Mouse (Mus musculus) mouse trophoblast stem cell (cell line): ENCODE data around the gene Ccr4.

Experiments used
- in situ Hi-C, 2 experiments: fragments of 300-500 bp; cut with MseI, MboI; formaldehyde crosslinking; loops; 2 replicates in 1 of 2; 3 replicates in 1 of 2; pipeline ENCODE4 v1.15.1; 2025

The Ccr4 gene

DNA sequence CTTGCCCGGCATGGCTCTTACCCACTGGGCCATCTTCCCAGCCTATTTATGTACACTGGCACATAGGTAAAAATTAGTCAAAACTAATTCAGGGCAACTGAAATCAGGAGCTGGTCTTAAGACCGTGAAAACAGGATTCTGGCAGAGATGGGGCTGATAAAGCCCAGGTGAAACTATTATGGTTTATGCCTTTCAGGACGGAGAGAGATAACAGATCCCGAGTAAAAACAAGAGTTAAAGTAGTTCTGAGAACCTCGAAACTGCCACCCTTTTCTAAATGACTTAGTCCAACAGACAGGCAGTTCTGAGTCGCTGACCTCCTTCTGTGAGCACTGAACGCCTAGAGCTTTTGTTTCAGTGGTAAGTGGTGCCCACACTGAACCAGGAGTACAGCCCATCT, 32.8 kb downstream of the Ccr4 start:
- in situ Hi-C loops = no loop called here

DNA sequence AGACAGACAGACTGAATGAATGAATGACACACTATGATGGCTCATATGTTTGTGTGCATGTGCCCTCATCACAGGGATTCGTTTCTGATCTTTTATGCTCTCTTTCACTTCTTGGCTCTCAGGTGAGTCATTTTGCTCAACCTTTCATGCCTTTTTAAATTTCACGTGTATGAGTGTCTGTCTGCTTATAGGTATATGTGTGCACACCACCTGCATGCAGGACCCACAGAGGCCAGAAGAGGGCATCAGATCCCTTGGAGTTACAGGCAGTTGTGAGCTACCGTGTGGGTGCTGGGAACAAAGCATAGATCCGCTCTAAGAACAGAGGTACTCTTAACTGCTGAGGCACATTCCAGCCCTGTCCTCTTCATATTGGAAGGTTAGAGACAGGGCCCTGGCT, 36.0 kb downstream of the Ccr4 start:
- in situ Hi-C loops = no loop called here

DNA sequence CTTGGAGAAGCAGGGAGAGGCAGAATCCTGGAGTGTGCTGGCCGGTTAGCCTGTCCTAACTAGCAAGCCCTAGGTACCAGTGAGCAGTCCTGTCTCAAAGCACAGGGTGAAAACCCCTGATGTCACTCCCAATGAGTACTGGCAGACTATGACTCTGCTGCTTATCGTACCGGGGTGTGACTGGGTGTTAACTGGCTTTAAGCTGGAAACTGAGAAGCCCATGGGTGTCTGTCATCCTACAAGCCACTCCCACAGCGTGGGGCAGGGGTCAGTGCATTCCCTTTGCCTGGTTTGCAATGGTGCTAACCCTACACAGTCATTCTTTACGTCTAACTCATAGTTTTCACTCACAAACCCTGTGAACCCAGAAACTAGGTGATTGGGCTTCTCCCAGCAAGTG, 36.5 kb downstream of the Ccr4 start:
- in situ Hi-C loops = no loop called here

DNA sequence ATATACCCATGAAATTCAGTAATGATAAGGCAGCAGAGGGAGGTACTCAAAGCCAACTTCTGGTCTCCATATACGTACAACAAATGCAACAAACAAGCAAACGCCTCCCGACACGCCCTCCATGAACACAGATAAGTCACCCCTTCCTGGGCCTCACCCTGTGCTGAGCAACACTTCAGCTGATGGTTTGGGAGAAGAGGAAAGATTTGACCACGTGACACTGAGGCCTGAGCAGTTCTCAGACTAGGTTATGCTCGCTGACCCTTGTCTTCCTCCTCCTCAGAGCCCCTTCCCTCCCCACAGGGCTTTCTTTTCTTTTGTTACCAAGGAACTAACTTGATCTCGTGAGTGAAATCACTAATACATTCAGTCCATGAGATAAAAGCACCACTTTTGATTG, 37.8 kb downstream of the Ccr4 start:
- in situ Hi-C loops = no loop called here

DNA sequence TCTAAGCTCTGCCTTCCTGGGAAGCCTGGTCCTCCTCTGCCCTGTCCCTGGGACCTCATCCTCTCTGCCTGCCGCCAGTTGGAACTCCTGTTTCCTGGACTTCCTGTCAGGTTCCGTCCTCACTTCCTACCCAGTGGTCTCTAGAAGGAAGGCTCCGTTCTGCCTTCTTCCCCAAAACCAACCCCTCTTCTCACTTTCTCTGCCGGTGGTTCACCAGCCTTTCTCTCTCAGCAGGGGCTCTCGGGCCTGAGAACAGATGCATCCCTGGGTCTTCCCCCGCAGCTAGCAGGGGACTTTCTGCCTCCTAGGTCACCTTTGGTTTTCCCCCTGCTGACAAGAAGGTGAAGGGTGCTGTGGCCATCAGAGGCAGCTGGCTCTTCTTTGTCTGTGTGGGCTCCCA, 39.3 kb downstream of the Ccr4 start:
- in situ Hi-C loops = no loop called here

DNA sequence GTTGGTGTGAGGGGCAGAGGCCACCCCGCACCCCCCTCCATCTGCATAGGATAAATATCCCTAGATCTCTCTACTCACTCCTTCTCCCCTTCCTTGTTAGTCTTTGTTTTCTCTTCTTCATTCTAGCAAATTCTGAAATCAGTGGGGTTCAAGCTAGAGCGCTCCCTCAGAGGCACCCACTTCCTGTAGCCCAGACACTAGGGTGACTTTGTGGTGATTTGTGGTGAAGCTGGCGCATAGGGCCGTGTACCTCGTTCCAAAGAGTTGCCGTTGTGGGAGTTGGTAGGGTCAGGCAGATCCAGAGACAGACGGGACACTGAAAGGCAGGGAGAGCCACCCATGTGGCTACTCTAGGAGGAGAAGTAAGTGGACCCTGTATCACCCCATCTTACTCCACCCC, 42.1 kb downstream of the Ccr4 start:
- in situ Hi-C loops = no loop called here

DNA sequence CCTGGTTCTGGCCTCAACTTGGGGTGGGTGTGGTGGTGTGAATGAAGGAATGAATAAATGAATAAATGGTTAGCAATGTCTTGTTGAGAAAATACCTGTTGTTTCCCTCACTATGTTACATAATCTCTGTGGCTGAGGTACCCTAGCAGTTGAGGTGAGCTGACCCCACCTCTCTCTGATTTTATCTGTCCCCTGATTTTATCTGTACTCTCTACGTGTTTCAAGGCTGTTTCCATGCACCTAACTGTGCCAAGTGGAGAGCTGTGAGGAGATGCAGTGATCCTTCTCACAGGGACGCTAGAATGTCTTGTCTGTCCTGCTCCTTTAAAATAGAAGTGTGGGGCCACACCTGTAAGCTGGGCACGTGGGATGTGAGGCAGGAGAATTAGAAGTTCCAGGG, 46.3 kb downstream of the Ccr4 start:
- in situ Hi-C loops = no loop called here

DNA sequence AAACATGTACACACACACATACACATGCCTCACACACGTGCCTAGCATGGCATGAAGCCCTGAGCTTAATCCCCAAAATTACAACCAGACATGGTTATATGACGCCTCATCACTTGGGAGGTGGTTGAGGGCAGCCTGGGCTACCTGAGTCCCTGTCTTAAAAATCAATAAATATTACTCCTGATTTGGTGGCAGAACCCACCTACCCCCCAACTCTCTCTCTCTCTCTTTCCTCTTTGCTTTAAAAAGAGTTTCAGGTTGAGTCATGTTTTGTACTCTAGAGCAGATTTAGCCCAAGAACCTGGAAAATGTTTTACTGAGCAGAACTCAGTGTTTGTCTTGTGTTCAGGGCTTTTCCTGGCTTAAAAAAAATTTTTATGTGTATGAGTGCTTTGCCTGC, 49.3 kb downstream of the Ccr4 start:
- in situ Hi-C loops = no loop called here

DNA sequence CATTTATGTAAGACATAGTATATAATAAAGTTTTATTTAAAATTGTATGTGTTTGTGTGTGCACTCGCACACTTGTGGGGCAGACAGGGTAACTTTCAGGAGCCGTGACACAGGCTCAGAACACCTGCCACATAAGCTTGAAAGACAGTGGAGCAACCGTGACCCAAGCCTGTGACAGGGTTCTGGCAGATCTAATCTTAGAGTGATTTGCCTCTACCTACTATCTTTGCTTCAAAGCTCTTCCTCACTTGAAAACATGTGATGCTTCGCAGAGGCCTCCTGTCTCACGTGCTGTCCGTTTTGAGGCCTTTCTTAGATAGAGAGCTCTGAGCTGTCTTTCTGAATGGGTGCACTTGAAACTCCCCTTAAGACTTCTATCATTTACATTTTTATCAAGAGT, 52.3 kb downstream of the Ccr4 start:
- in situ Hi-C loops = no loop called here

DNA sequence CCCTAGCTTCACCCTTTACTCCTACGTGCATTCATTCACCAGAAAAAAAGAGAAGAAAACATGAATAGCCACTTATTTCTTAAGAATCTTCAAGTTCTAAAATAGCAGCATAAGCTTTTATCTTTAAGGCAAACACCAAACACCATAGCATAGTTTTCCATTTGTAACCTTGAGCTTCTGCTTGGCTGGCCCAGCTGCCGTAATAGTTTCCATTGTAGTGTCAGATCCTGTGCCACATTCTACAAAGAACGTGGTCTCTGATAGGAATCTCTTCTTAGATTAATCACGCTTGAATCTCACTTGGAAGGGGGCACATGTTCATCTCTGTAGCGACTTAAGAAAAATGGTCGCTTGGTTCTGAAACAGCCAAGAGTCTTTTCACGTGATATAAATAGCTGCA, 53.1 kb downstream of the Ccr4 start:
- in situ Hi-C loops = no loop called here

DNA sequence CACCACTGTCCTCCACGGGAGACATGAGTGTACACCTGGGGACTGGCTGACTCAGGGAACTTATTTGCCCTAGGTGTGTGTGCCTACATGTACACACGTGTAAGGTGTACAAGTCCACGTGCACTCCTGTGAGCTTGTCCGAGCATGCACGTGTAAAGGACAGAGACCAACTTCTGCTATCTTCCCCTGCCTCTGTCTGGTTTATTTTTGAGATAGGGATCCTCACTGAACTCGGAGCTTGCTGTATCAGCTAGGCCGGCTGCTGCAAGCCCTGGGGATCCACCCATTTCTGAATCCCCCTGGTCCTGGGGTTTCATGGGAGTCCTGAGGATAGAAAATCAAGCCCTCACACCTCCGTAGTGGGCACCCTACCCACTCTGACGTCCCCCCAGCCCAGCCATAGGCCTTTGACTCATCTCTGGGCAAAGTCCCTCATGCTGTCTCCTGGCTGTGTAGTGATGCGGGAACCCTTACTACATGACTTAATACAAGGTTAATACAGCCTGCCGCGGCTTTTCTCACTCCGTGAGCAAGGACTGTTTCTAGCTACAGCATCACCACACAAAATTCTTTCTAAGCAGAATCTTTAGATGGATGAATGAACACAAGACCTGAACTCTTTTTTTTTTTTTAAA, 55.5 kb downstream of the Ccr4 start:
- in situ Hi-C loops = no loop called here

DNA sequence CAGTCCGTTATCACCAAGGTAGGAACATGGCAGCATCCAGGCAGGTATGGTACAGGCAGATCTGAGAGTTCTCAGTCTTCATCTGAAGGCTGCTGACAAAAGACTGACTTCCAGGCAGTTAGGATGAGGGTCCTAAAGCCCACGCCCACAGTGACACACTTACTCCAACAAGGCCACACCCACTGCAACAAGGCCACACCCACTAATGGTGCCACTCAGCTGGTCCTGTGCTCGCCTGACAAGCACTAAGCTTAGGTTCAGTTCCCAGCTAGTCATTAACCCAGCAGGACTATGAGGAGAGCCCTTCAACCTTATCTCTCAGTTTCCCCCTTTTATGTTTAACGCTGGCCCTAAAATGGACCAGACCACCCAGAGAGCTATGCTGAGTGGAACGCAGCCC, 56.0 kb downstream of the Ccr4 start:
- in situ Hi-C loops = no loop called here

DNA sequence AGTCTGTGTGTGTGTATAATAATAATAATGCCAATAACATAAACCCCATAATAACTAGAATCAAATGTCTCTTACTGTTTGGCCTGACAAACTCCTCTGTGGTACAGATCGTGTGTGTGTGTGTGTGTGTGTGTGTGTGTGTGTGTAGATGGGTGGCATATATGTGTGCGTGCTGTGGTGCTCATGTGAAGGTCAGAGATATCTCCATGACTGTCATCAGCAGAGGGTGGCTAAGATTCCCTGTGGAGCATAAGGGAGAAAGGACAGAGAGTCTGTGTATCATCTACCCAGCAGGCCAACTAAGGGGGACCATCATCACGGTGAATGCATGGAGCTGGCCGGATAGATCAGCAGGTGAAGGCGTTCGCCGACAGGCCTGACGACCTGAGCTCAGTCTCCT, 57.8 kb downstream of the Ccr4 start:
- in situ Hi-C loops = no loop called here

DNA sequence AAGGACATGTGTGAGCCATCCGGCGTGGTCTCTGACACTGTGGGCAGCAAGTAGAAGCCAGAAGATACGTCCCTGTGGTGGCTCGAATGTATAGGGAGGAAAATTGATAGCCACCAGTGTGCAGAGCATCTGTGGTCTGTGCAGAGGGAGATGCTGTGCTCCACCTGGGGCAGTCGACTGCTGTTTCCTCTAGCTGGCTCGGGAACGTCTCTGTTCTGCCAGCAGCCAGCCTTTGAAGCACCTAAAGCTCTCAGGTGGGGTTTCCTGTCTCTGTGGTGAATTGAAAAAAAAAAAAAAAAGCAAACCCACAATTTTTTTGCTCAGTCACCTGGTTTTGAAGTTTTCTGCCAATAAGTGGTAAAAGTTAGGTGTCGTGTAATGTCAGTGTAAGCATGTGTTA, 61.4 kb downstream of the Ccr4 start:
- in situ Hi-C loops = no loop called here

DNA sequence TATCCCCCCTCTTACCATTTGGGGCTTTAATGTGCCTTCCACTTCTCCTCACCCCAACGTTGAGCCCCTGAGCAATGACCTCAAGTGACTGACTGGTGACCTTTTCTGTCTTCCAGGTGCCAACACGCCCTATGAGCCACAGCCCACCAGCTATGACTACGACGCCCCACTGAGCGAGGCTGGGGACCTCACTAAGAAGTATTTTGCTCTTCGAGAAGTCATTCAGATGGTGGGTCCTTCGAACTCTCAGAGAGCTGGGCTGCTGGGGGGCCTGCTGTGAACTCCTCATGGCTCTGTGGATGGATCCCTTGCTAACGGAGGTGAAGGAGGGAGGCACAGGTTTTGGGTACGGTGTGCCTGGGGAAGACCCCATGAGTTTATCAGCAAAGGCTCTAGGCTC, 61.8 kb downstream of the Ccr4 start:
- in situ Hi-C loops = no loop called here

DNA sequence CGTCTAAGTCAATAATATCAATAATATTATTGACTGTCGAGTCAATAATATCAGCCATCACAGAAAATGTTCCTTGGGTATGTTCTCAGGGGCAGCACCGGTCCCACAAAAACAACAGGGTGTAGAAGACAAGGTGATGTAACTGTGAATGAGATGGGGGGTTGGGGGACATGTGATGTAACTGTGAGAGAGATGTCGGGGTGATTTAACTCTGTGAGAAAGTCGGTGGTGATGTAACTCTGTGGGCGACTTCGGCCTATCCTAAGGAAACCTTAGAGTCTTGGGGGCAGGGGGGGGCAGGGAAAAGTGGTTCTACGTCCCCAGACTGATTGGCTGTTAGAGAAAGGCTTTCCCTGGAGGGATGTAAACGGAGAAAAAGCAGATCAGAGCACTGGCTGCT, 62.5 kb downstream of the Ccr4 start:
- in situ Hi-C loops = no loop called here

DNA sequence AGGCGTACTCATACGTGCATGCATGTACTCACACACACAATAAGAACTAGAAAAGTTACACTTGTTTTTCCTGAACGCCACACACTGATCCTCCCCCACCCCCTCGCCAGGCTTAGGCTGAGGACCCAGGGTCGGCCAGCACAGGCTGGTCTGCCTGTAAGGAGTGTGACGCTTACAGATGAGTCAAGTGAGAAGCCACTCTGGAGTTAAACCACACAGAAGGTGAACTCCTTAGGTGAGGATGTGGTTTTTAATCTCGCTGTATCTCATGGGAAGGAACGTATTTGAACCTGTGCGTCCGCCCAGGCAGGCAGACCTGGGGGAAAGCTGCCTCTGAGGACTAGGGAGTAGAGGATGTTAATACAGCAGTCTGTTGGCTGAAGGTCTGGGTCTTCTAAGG, 64.2 kb downstream of the Ccr4 start:
- in situ Hi-C loops = no loop called here
